Mouse (Mus musculus) MEL (cell line): Measurements from ENCODE around the gene Adar. TPM values are rescaled to one million over a fixed set of nuclear protein-coding genes. Genes with fewer than 3 reads are reported as not detected.

ENCODE experiments used
- DNase-seq: peaks from one replicate; pipeline ENCODE4 v3.0.0; 2011; ENCODE audit warnings: low read depth, low spot score
- H3K27ac ChIP-seq: 2 replicates; pipeline ENCODE4 v1.5.1; 2012; ENCODE audit warnings: low read depth, mild to moderate bottlenecking, control low read depth, low read length, moderate library complexity; ENCODE audit not compliant: control insufficient read depth
- H3K27me3 ChIP-seq, 2 experiments: fragments of 150-350 bp in 1 of 2; sonication (generic) in 1 of 2; 2 replicates each; pipeline ENCODE4 v1.6.1; 2012; ENCODE audit warnings: low read length in 2 of 2, mild to moderate bottlenecking in 2 of 2, improper control_type of control experiment in 1 of 2, moderate library complexity in 1 of 2; ENCODE audit not compliant: insufficient read depth in 2 of 2, control insufficient read depth in 1 of 2
- H3K36me3 ChIP-seq, 2 experiments: 2 replicates each; pipeline ENCODE4 v1.6.1; 2012 to 2014; ENCODE audit warnings: low read length in 2 of 2, improper control_type of control experiment in 1 of 2, inconsistent platforms in 1 of 2, mild to moderate bottlenecking in 1 of 2; ENCODE audit not compliant: insufficient read depth in 2 of 2, control insufficient read depth in 1 of 2
- H3K4me1 ChIP-seq, 2 experiments: fragments of 150-350 bp in 1 of 2; sonication (generic) in 1 of 2; 2 replicates each; pipeline ENCODE4 v1.6.1; 2012; ENCODE audit warnings: low read length in 2 of 2, improper control_type of control experiment in 1 of 2, mild to moderate bottlenecking in 1 of 2; ENCODE audit not compliant: insufficient read depth in 2 of 2, control insufficient read depth in 1 of 2
- H3K4me3 ChIP-seq, 2 experiments: fragments of 150-350 bp in 1 of 2; sonication (generic) in 1 of 2; 2 replicates each; pipeline ENCODE4 v1.5.1; 2012; ENCODE audit warnings: low read depth in 2 of 2, low read length in 2 of 2, mild to moderate bottlenecking in 2 of 2, moderate library complexity in 2 of 2, control low read depth in 1 of 2, improper control_type of control experiment in 1 of 2; ENCODE audit not compliant: control insufficient read depth in 1 of 2, insufficient read depth in 1 of 2
- H3K79me2 ChIP-seq: 2 replicates; pipeline ENCODE4 v1.6.1; 2012; ENCODE audit warnings: mild to moderate bottlenecking, low read length, moderate library complexity; ENCODE audit not compliant: control insufficient read depth, poor library complexity, insufficient read depth
- H3K9ac ChIP-seq: 2 replicates; pipeline ENCODE4 v1.6.1; 2012; ENCODE audit warnings: low read depth, mild to moderate bottlenecking, control low read depth, low read length, moderate library complexity; ENCODE audit not compliant: control insufficient read depth, poor library complexity, severe bottlenecking
- H3K9me3 ChIP-seq: fragments of 150-350 bp; sonication (generic); replicated peaks from 2 replicates; pipeline ENCODE4 v1.6.1; 2012; ENCODE audit warnings: mild to moderate bottlenecking, low read length, improper control_type of control experiment, moderate library complexity; ENCODE audit not compliant: insufficient read depth
- BHLHE40 ChIP-seq: IDR thresholded peaks from 2 replicates; pipeline ENCODE4 v1.6.1; 2012; ENCODE audit warnings: low read depth, mild to moderate bottlenecking, inconsistent platforms, low read length, improper control_type of control experiment, borderline replicate concordance
- CTCF ChIP-seq, 3 experiments: IDR thresholded peaks in 2 of 3; conservative IDR thresholded peaks in 1 of 3; 2 replicates each; pipeline ENCODE4 v1.5.1; 2011 to 2012; ENCODE audit warnings: low read length in 3 of 3, low read depth in 2 of 3, mild to moderate bottlenecking in 2 of 3, improper control_type of control experiment in 1 of 3, inconsistent platforms in 1 of 3, mixed read lengths in 1 of 3, moderate library complexity in 1 of 3; ENCODE audit not compliant: control insufficient read depth in 1 of 3, insufficient read depth in 1 of 3, poor library complexity in 1 of 3, severe bottlenecking in 1 of 3
- E2F4 ChIP-seq: IDR thresholded peaks from 2 replicates; pipeline ENCODE4 v1.6.1; 2011; ENCODE audit warnings: low read depth, low read length, improper control_type of control experiment, borderline replicate concordance
- ELF1 ChIP-seq: IDR thresholded peaks from 2 replicates; pipeline ENCODE4 v1.6.1; 2014; ENCODE audit warnings: low read depth, mild to moderate bottlenecking, inconsistent platforms, low read length, improper control_type of control experiment, moderate library complexity
- ETS1 ChIP-seq: IDR thresholded peaks from 2 replicates; pipeline ENCODE4 v1.6.1; 2012; ENCODE audit warnings: low read depth, mild to moderate bottlenecking, inconsistent platforms, low read length, improper control_type of control experiment, moderate library complexity
- GABPA ChIP-seq: IDR thresholded peaks from 2 replicates; pipeline ENCODE4 v1.6.1; 2012; ENCODE audit warnings: low read depth, mild to moderate bottlenecking, inconsistent platforms, low read length, improper control_type of control experiment, moderate library complexity
- HCFC1 ChIP-seq: IDR thresholded peaks from 2 replicates; pipeline ENCODE4 v1.6.1; 2012; ENCODE audit warnings: low read depth, mild to moderate bottlenecking, inconsistent platforms, low read length, improper control_type of control experiment, moderate library complexity
- MAX ChIP-seq: IDR thresholded peaks from 2 replicates; pipeline ENCODE4 v1.6.1; 2011; ENCODE audit warnings: low read length, improper control_type of control experiment
- MAZ ChIP-seq: IDR thresholded peaks from 2 replicates; pipeline ENCODE4 v1.6.1; 2012; ENCODE audit warnings: low read depth, mild to moderate bottlenecking, inconsistent platforms, low read length, improper control_type of control experiment
- MYC ChIP-seq: IDR thresholded peaks from 2 replicates; pipeline ENCODE4 v1.6.1; 2011; ENCODE audit warnings: low read depth, mild to moderate bottlenecking, low read length, improper control_type of control experiment, moderate library complexity
- NELFE ChIP-seq: IDR thresholded peaks from 2 replicates; pipeline ENCODE4 v1.6.1; 2011; ENCODE audit warnings: low read depth, low read length, improper control_type of control experiment
- NRF1 ChIP-seq: IDR thresholded peaks from 2 replicates; pipeline ENCODE4 v1.6.1; 2014; ENCODE audit warnings: low read depth, mild to moderate bottlenecking, inconsistent platforms, low read length, improper control_type of control experiment, moderate library complexity; ENCODE audit not compliant: poor library complexity, insufficient read depth, severe bottlenecking
- POLR2A ChIP-seq, 2 experiments: IDR thresholded peaks; 2 replicates each; pipeline ENCODE4 v1.6.1; 2011 to 2012; ENCODE audit warnings: low read length in 2 of 2, mild to moderate bottlenecking in 2 of 2, control low read depth in 1 of 2, improper control_type of control experiment in 1 of 2, low read depth in 1 of 2, moderate library complexity in 1 of 2; ENCODE audit not compliant: control insufficient read depth in 1 of 2, insufficient read depth in 1 of 2, poor library complexity in 1 of 2
- POLR2AphosphoS5 ChIP-seq: IDR thresholded peaks from 2 replicates; pipeline ENCODE4 v1.6.1; 2012; ENCODE audit warnings: low read depth, borderline replicate concordance, mild to moderate bottlenecking, inconsistent platforms, low read length, moderate library complexity, mixed read lengths
- RAD21 ChIP-seq: IDR thresholded peaks from 2 replicates; pipeline ENCODE4 v1.6.1; 2011; ENCODE audit warnings: mild to moderate bottlenecking, low read depth, low read length, improper control_type of control experiment
- RCOR1 ChIP-seq: IDR thresholded peaks from 2 replicates; pipeline ENCODE4 v1.6.1; 2012; ENCODE audit warnings: low read depth, mild to moderate bottlenecking, inconsistent platforms, low read length, improper control_type of control experiment
- SIN3A ChIP-seq: IDR thresholded peaks from 2 replicates; pipeline ENCODE4 v1.6.1; 2012; ENCODE audit warnings: low read length, improper control_type of control experiment, inconsistent platforms
- SMC3 ChIP-seq: IDR thresholded peaks from 2 replicates; pipeline ENCODE4 v1.6.1; 2011; ENCODE audit warnings: low read depth, low read length, improper control_type of control experiment
- TCF12 ChIP-seq: IDR thresholded peaks from 2 replicates; pipeline ENCODE4 v1.6.1; 2014; ENCODE audit warnings: low read depth, mild to moderate bottlenecking, inconsistent platforms, low read length, improper control_type of control experiment, moderate library complexity
- USF2 ChIP-seq, 2 experiments: IDR thresholded peaks; 2 replicates each; pipeline ENCODE4 v1.6.1; 2011 to 2012; ENCODE audit warnings: improper control_type of control experiment in 2 of 2, low read length in 2 of 2, borderline replicate concordance in 1 of 2, inconsistent platforms in 1 of 2, low read depth in 1 of 2, mild to moderate bottlenecking in 1 of 2; ENCODE audit not compliant: insufficient read depth in 1 of 2
- ZC3H11A ChIP-seq: IDR thresholded peaks from 2 replicates; pipeline ENCODE4 v1.6.1; 2012; ENCODE audit warnings: low read depth, mild to moderate bottlenecking, inconsistent platforms, low read length, improper control_type of control experiment
- ZKSCAN1 ChIP-seq: IDR thresholded peaks from 2 replicates; pipeline ENCODE4 v1.6.1; 2012; ENCODE audit warnings: low read depth, mild to moderate bottlenecking, inconsistent platforms, low read length, improper control_type of control experiment, moderate library complexity
- ZMIZ1 ChIP-seq: IDR thresholded peaks from 2 replicates; pipeline ENCODE4 v1.6.1; 2012; ENCODE audit warnings: low read depth, mild to moderate bottlenecking, inconsistent platforms, low read length, improper control_type of control experiment, moderate library complexity
- ZNF384 ChIP-seq: IDR thresholded peaks from 2 replicates; pipeline ENCODE4 v1.6.1; 2012; ENCODE audit warnings: low read depth, mild to moderate bottlenecking, inconsistent platforms, low read length, improper control_type of control experiment
- polyA plus RNA-seq, 2 experiments: library from polyadenylated mRNA; stranded (reverse) in 1 of 2; unstranded in 1 of 2; fragments of >175 nt in 1 of 2; fragments of >200 nt in 1 of 2; gene quantifications; 2 replicates each; pipeline versions ENCODE4 v1.2.1 to v1.2.4; 2012; ENCODE audit warnings: low replicate concordance in 2 of 2, low read depth in 1 of 2; ENCODE audit not compliant: insufficient read length in 2 of 2, insufficient read depth in 1 of 2, missing spikeins in 1 of 2
- total RNA-seq: library from RNA; depleted of rRNA; stranded (reverse); fragments of 300-350 nt; gene quantifications from 2 replicates; pipeline ENCODE4 v1.2.3, GENCODE M21; 2012

Adar gene
- total and polyA plus RNA-seq, 3 experiments: 26.7 to 124 (median 45.1) TPM

GRCm38 (mm10) chr3:89727028-89727427 lies 12.2 kb downstream of the Adar start (continued):
- TF ChIP-seq MYC (0 out of 2 replicates have a peak, but pooled peaks have one; percentile 41), POLR2A (IDR thresholded peaks at IDR 0.05; ENCODE audit: control insufficient read depth in 1 of 2, insufficient read depth in 1 of 2, low read depth in 1 of 2, low read length in 2 of 2, poor library complexity in 1 of 2) (no peak), ZC3H11A (peak; percentile 62), ZKSCAN1 (no peak), TCF12 (0 out of 2 replicates have a peak, but pooled peaks have one; percentile 21), MAX (peak; percentile 64), ZNF384 (no peak), POLR2AphosphoS5 (no peak), ETS1 (0 out of 2 replicates have a peak, but pooled peaks have one; percentile 33), GABPA (no peak; the same call in 1 of the 2 replicates), ELF1 (peak; percentile 83), E2F4 (no peak), SMC3 (peak; percentile 86), HCFC1 (0 out of 2 replicates have a peak, but pooled peaks have one; percentile 52)

- Histone ChIP-seq H3K79me2 (peaks cover 33% of the 10 kb centered on the region), H3K9ac (no peak overlapping the region), H3K27ac (no peak overlapping the region), H3K36me3 (peaks cover under 1 to 16% of the 10 kb centered on the region in 2 experiments), H3K9me3 (no peaks in the 10 kb centered on the region), H3K4me3 (no peak overlapping the region), H3K4me1 (peaks cover 5 to 19% of the 10 kb centered on the region in 2 experiments), H3K27me3 (no peaks in the 10 kb centered on the region)
- peak; percentile 46 for DNase-seq
- TF ChIP-seq MAZ (no peak), SIN3A (no peak), NRF1 (no peak), CTCF (IDR thresholded peaks at IDR 0.05 in 2 of 3, conservative IDR thresholded peaks at IDR 0.05 in 1 of 3; ENCODE audit: control insufficient read depth in 1 of 3, insufficient read depth in 1 of 3, low read depth in 2 of 3, low read length in 3 of 3, poor library complexity in 1 of 3, severe bottlenecking in 1 of 3) (peak; percentile 13 to 49 (median 14); a peak in 3 of 6 replicates), SMC3 (peak; percentile 29; the same call in 1 of the 2 replicates), NELFE (no peak), ZMIZ1 (no peak), POLR2A (IDR thresholded peaks at IDR 0.05; ENCODE audit: control insufficient read depth in 1 of 2, insufficient read depth in 1 of 2, low read depth in 1 of 2, low read length in 2 of 2, poor library complexity in 1 of 2) (no peak), ZKSCAN1 (no peak), BHLHE40 (no peak), USF2 (IDR thresholded peaks at IDR 0.05; ENCODE audit: borderline replicate concordance in 1 of 2, insufficient read depth in 1 of 2, low read depth in 1 of 2, low read length in 2 of 2) (no peak), RCOR1 (no peak), RAD21 (peak; percentile 26)
- TF ChIP-seq, all 39 proteins: peak for 3
Measured at GRCm38 (mm10) chr3:89728848-89729247, 14.0 kb downstream of the Adar start.
